Mouse (Mus musculus) C2C12 (cell line): ENCODE data around the gene Ier3. TPM values are rescaled to one million over a fixed set of nuclear protein-coding genes. Genes with fewer than 3 reads are reported as not detected.

Experiments used
- H3K27me3 ChIP-seq: one replicate; pipeline ENCODE4 v1.6.1; 2011; ENCODE audit not compliant: control insufficient read depth, insufficient read depth, insufficient read length
- H3K36me3 ChIP-seq: one replicate; pipeline ENCODE4 v1.6.1; 2011; ENCODE audit not compliant: control insufficient read depth, insufficient read depth
- H3K4me3 ChIP-seq: one replicate; pipeline ENCODE4 v1.5.1; 2011; ENCODE audit warnings: mild to moderate bottlenecking, control low read depth; ENCODE audit not compliant: poor library complexity, insufficient read depth, severe bottlenecking
- H3K79me2 ChIP-seq: one replicate; pipeline ENCODE4 v1.6.1; 2011; ENCODE audit not compliant: control insufficient read depth, insufficient read depth
- H3K79me3 ChIP-seq: one replicate; pipeline ENCODE4 v1.6.1; 2011; ENCODE audit warnings: low read depth, control low read depth
- H3ac ChIP-seq: one replicate; pipeline ENCODE3; 2011; ENCODE audit warnings: low read depth; ENCODE audit not compliant: control insufficient read depth, insufficient read length
- CEBPB ChIP-seq: IDR thresholded peaks from one replicate; pipeline ENCODE4 v1.6.1; 2011; ENCODE audit warnings: low read depth, mild to moderate bottlenecking, control low read depth, moderate library complexity
- CTCF ChIP-seq: IDR thresholded peaks from one replicate; pipeline ENCODE4 v1.5.1; 2011; ENCODE audit not compliant: control insufficient read depth, insufficient read depth, insufficient read length
- FOSL1 ChIP-seq: IDR thresholded peaks from one replicate; pipeline ENCODE4 v1.8.0; 2011; ENCODE audit warnings: mild to moderate bottlenecking, low read length; ENCODE audit not compliant: poor library complexity, insufficient read depth, severe bottlenecking
- MAX ChIP-seq: IDR thresholded peaks from one replicate; pipeline ENCODE4 v1.6.1; 2011; ENCODE audit warnings: mild to moderate bottlenecking, control low read depth
- MYOD1 ChIP-seq: IDR thresholded peaks from one replicate; pipeline ENCODE4 v1.6.1; 2011; ENCODE audit warnings: low read depth; ENCODE audit not compliant: control insufficient read depth, insufficient read length
- MYOG ChIP-seq: IDR thresholded peaks from one replicate; pipeline ENCODE4 v1.6.1; 2011; ENCODE audit not compliant: control insufficient read depth, insufficient read length; ENCODE audit errors: extremely low read depth
- USF1 ChIP-seq: IDR thresholded peaks from one replicate; pipeline ENCODE4 v1.6.1; 2011; ENCODE audit warnings: low read depth, mild to moderate bottlenecking, control low read depth, moderate library complexity
- polyA plus RNA-seq: library from polyadenylated mRNA; unstranded; fragments of >200 nt; fragmentation: generic; extraction: Trizol; gene quantifications from one replicate; pipeline ENCODE4 v1.2.1, GENCODE M21; 2012; ENCODE audit warnings: missing spikeins

Ier3 gene
- polyA plus RNA-seq, 1 experiment: 55.2 TPM

DNA sequence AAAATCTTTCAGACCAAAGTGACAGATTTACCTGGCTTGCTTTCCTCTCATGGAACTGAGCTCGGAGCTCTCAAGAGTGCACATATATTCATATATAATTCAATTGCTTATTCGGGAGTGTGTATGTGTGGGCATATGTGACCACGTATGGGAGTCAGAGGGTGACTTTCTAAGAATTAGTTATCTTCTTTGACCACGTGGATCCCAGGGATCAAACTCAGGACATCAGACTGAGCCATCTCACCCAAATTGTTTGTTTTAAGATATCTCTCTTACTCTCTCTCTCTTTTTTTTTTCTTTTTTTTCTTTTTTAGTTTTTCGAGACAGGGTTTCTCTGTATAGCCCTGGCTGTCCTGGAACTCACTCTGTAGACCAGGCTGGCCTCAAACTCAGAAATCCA is 1.4 kb upstream of the Ier3 start:
- Histone ChIP-seq H3ac (no peak overlapping the region), H3K4me3 (no peak overlapping the region)

DNA sequence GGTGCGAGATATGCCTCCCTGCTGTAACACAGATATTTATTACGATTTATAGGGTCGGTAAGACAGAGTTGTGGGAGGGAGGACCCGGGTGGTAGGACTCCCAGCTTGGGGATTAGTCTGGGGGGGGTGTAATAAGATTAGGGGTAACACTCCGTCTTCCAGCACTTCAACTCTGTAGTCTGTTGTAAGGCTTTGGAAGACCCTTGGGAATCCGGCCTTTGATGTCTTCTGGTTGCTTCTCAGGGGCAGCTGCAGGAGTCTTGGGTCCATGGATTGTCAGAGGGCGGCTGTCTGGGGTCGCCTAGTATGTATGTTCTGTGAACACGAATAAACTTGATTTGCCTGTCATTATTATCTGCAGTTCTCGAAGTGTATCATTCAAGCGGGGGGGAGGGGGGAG is 1.1 kb downstream of the Ier3 start:
- Histone ChIP-seq H3K4me3 (peak overlapping the region; percentile 74), H3ac (peak overlapping the region; percentile 89), H3K79me2 (peaks cover 17% of the 10 kb centered on the region), H3K79me3 (peaks cover 13% of the 10 kb centered on the region), H3K36me3 (peaks cover 20% of the 10 kb centered on the region), H3K27me3 (no peaks in the 10 kb centered on the region)
- no peak for TF ChIP-seq CEBPB

More for the DNA sequence above, 1.4 kb upstream of the Ier3 start:
- Histone ChIP-seq H3K36me3 (no peaks in the 10 kb centered on the region), H3K27me3 (no peaks in the 10 kb centered on the region), H3K79me3 (peaks cover 13% of the 10 kb centered on the region), H3K79me2 (peaks cover 17% of the 10 kb centered on the region)
- no peak for TF ChIP-seq MYOD1

DNA sequence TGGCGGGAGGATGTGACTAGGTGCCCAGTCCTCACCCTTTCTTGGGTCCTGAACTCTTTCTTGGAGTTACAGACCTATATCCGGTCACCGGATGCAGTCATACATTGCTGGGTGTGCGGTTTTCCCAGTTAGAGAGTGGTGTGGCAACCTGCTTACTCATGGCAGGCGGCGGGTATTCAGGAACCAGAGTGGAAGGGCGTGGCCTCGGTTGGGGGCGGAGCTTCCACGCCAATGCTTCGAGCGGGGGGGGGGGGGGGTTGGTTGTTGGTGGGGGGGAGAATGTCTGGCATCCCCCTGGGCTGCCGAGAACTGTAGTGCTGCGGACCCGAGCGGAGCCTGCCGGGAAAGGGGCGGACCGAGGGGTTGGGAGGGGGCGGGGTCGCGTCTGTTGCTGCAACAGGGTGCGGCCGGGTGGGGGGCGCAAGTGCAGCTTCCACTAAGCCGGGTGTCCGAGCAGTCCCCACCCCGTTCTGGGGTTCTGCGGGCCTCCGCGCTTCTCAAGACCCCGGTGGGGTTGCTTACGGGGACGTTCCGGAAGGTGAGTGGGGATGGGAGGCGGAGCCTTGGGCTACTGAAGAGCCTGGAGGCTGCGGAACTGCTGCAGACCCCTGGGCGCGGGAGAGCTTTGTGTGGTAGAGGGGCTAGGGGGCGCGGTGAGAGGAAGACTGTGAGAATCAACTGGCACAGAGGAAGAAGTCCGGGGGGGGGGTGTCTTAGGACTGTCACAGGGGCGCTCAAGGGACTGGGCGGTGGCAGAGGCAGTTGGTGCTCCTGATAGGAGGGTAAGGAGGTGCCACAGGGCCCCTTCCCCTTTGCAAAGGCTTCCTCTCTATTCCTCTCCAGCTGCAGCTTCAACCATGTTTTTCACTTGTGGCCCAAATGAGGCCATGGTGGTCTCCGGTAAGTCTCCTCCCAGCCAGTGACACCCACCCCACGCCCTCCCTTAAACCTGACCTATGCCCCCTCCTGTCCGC is 1.8 kb downstream of the Ier3 start, which contains the start of gene Flot1:
Gene Flot1, plus strand, starts transcription at position 267 of the 974 bp plus-strand sequence.
- peak within 1 kb of the TSS; percentile 74 for H3K4me3 ChIP-seq
- peak within 1 kb of the TSS; percentile 89 for H3ac ChIP-seq
- H3K79me3 ChIP-seq: peaks cover 13% of the 10 kb centered on the region
- TF ChIP-seq CEBPB (peak; percentile 90), CTCF (no peak)
- no peaks in the 10 kb centered on the region for H3K27me3 ChIP-seq
- H3K79me2 ChIP-seq: peaks cover 17% of the 10 kb centered on the region
- peaks cover 25% of the 10 kb centered on the region for H3K36me3 ChIP-seq

DNA sequence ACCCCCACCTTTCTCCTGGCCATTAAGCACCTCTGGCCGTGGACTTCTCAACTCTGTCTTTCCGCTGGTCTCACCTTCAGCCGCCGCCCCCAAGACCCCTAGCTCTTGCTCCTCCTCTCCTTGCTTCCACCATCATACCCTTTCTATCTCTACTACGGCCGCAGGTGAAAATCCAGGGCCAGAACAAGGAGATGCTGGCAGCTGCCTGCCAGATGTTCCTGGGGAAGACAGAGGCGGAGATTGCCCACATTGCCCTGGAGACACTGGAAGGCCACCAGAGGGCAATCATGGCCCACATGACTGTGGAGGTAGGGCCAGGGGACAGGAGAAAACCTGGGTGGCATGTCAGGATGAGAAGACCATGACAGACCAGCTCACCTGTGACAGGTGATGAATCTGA is 2.9 kb downstream of the Ier3 start:
- Histone ChIP-seq H3ac (no peak overlapping the region), H3K4me3 (no peak overlapping the region), H3K79me2 (peaks cover 17% of the 10 kb centered on the region), H3K27me3 (no peaks in the 10 kb centered on the region), H3K36me3 (peaks cover 25% of the 10 kb centered on the region), H3K79me3 (peaks cover 13% of the 10 kb centered on the region)
- TF ChIP-seq MAX: no peak
- no peak for TF ChIP-seq FOSL1
- TF ChIP-seq MYOG: no peak
- no peak for TF ChIP-seq CEBPB
- no peak for TF ChIP-seq CTCF
- TF ChIP-seq MYOD1: no peak
- TF ChIP-seq USF1: no peak

DNA sequence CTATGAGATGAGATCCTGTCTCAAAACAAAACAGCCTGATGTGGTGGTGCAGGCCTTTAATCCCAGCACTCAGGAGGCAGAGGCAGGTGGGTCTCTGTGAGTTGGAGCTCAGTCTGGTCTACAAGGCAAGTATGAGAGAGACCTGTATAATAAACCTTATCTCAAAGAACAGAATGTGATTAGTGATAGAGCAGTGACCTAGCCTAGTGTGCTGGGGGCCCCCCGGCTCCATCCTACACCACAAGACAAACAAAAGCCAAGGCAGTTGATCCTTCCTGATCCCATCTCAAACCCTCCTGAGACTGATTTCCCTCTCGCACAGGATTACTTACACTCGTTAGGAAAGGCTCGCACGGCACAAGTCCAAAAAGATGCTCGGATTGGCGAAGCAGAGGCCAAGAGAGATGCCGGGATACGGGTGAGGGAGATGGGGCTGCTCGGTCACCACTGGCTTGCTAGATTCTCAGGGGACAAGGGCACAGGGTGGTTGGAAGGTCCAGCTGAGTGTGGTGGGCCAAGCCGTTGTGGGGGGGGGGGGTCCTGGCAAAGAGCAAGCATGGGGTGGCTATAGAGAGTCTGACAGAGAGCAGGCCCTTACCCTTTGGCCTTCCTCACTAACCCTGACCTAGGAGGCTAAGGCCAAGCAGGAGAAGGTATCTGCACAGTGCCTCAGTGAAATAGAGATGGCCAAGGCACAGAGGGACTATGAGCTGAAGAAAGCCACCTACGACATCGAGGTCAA is 3.8 kb downstream of the Ier3 start:
- H3K79me2 ChIP-seq: peaks cover 17% of the 10 kb centered on the region
- no peak for TF ChIP-seq MAX
- no peak for TF ChIP-seq CEBPB
- TF ChIP-seq USF1: no peak
- no peak for TF ChIP-seq MYOG
- no peak for TF ChIP-seq CTCF
- TF ChIP-seq FOSL1: no peak
- no peak for TF ChIP-seq MYOD1
- H3ac ChIP-seq: no peak overlapping the region
- no peaks in the 10 kb centered on the region for H3K27me3 ChIP-seq
- H3K4me3 ChIP-seq: no peak overlapping the region
- peaks cover 25% of the 10 kb centered on the region for H3K36me3 ChIP-seq
- H3K79me3 ChIP-seq: peaks cover 13% of the 10 kb centered on the region

DNA sequence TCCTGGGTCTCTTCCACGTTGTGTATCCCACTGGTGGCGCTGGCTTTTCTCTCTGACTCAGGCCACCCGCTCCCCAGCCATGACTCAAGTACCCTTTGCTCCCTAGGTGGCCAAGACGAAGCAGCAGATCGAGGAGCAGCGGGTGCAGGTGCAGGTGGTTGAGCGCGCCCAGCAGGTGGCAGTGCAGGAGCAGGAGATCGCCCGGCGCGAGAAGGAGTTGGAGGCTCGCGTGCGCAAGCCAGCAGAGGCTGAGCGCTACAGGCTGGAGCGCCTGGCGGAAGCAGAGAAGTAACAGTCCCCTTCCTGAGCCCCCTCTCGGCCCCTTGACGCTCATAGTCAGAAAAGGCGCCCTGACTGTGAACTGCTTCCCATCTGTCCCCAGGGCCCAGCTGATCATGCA is 8.3 kb downstream of the Ier3 start:
- peaks cover 10% of the 10 kb centered on the region for H3K79me3 ChIP-seq
- peaks cover 13% of the 10 kb centered on the region for H3K79me2 ChIP-seq
- H3K27me3 ChIP-seq: no peaks in the 10 kb centered on the region
- peak; percentile 98 for TF ChIP-seq CTCF
- no peak for TF ChIP-seq CEBPB
- no peak for TF ChIP-seq MAX
- H3ac ChIP-seq: no peak overlapping the region
- peaks cover 40% of the 10 kb centered on the region for H3K36me3 ChIP-seq
- H3K4me3 ChIP-seq: no peak overlapping the region
